Mouse (Mus musculus): ENCODE data around the gene Cnr1.

DNA sequence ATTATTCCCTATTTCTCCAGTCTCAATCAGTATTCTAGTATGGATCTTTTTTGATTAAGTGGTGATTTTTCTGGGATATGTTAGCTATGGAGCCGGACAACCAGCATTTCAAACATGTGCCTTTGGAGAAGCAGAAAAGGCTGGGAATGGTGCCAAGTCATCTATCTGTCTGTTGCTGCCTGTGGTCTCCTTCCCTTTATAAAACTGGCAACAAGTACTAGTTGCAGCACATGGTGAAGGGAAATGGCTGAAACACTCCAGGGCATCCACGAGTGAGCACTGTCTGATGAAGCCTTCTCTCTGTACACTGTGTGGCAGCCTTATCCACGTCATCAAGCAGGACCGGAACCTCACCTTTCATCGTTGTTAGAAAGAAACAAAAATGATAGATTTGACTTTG lies 8.7 kb upstream of the Cnr1 start:
- TF ChIP-seq CTCF (IDR thresholded peaks at IDR 0.05; ENCODE audit: extremely low read depth, insufficient read length, insufficient replicate concordance, low read depth, low read length) (no peak), POLR2A (IDR thresholded peaks at IDR 0.05; ENCODE audit: low read depth, low read length) (no peak)

Data from small intestine, adult 2 months (tissue).